Mouse (Mus musculus) liver, postnatal 0 days (tissue): ENCODE results near the gene Gm19402. TPM values are rescaled to one million over a fixed set of nuclear protein-coding genes. Genes with fewer than 3 reads are reported as not detected.

Experiments used
- ATAC-seq: fragments of 200-750 bp; cut with Nextera tagmentation; 2 replicates; pipeline ENCODE4 v1.8.0; 2017; ENCODE audit warnings: mild to moderate bottlenecking, moderate library complexity
- DNase-seq: peaks from one replicate; pipeline ENCODE4 v3.0.0-alpha.2; 2016
- H3K27ac ChIP-seq: fragments of 300-500 bp; sonication (generic); 2 replicates; pipeline ENCODE4 v1.5.1; 2014; ENCODE audit warnings: antibody characterized with exemption, moderate library complexity, mild to moderate bottlenecking, low read depth
- H3K27me3 ChIP-seq: fragments of 300-500 bp; sonication (generic); 2 replicates; pipeline ENCODE4 v1.6.1; 2014; ENCODE audit warnings: low read length, control low read depth, mixed read lengths; ENCODE audit not compliant: insufficient read depth
- H3K36me3 ChIP-seq: fragments of 300-500 bp; sonication (generic); replicated peaks from 2 replicates; pipeline ENCODE4 v1.6.1; 2014; ENCODE audit warnings: mild to moderate bottlenecking, control low read depth, low read length, moderate library complexity, mixed read lengths; ENCODE audit not compliant: insufficient read depth
- H3K4me1 ChIP-seq: fragments of 300-500 bp; sonication (generic); 2 replicates; pipeline ENCODE4 v1.6.1; 2014; ENCODE audit warnings: antibody characterized with exemption, mild to moderate bottlenecking, control low read depth; ENCODE audit not compliant: insufficient read depth
- H3K4me2 ChIP-seq: fragments of 300-500 bp; sonication (generic); 2 replicates; pipeline ENCODE4 v1.6.1; 2014; ENCODE audit warnings: low read depth, mild to moderate bottlenecking, low read length, moderate library complexity, mixed read lengths
- H3K4me3 ChIP-seq: fragments of 300-500 bp; sonication (generic); 2 replicates; pipeline ENCODE4 v1.5.1; 2014; ENCODE audit warnings: low read depth, low read length
- H3K9ac ChIP-seq: fragments of 300-500 bp; sonication (generic); replicated peaks from 2 replicates; pipeline ENCODE4 v1.6.1; 2014; ENCODE audit warnings: mild to moderate bottlenecking, moderate library complexity
- H3K9me3 ChIP-seq: fragments of 300-500 bp; sonication (generic); 2 replicates; pipeline ENCODE4 v1.6.1; 2016; ENCODE audit warnings: mild to moderate bottlenecking, control low read depth, low read length, mixed read lengths
- CTCF ChIP-seq: sonication (generic); IDR thresholded peaks from 2 replicates; pipeline ENCODE4 v1.5.1; 2016; ENCODE audit warnings: antibody characterized with exemption, low read depth
- EP300 ChIP-seq: IDR thresholded peaks from 2 replicates; pipeline ENCODE4 v1.6.1; 2016; ENCODE audit warnings: antibody characterized with exemption, low read depth, mild to moderate bottlenecking
- WGBS: fragments of 180-500 bp; shearing (Covaris S2); extraction: QIAGEN DNeasy Blood & Tissue Kit; methylation state at CpG from one replicate; pipeline ENCODE4 v1.1.7; 2014; ENCODE audit not compliant: insufficient replicate concordance; 5-methylcytosine and 5-hydroxymethylcytosine counted together
- polyA plus RNA-seq: library from polyadenylated mRNA; unstranded; fragments of >200 nt; fragmentation: Nextera tagmentation; extraction: Ambion mirVana; gene quantifications from 2 replicates; pipeline ENCODE4 v1.2.1, GENCODE M21; 2015

Gene Gm19402
- polyA plus RNA-seq, 1 experiment from 2014 or later: not detected

DNA sequence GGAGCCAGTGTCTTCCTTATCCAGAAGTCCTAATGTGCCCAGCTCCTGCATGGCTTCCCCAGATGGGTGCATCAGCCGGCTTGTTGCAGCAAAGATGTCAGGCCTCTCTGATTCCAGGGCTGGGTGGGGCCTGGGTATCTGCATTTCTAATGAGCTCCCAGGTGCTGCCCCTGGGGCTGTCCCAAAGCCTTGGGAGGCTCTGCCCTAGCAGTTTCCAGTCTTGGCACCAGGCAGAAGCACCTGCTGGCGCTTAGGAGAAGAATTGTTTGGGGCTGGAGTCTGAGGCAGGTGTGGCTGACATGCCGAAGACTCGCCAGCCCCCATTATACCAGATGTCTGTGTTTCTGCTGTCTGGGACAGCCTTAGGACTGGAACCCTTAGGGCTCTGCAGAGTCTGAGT lies 19.8 kb downstream of the Gm19402 start:
- no peak overlapping the region for H3K4me2 ChIP-seq
- no peak overlapping the region for H3K27ac ChIP-seq
- no peak for TF ChIP-seq CTCF
- TF ChIP-seq EP300: no peak
- ATAC-seq (no peak), DNase-seq (no peak)
- H3K4me3 ChIP-seq: no peak overlapping the region
- no peak overlapping the region for H3K9ac ChIP-seq
- WGBS: 83% methylated on average over 4 of the region's 4 CpGs
- no peaks in the 10 kb centered on the region for H3K4me1 ChIP-seq
- H3K27me3 ChIP-seq: no peaks in the 10 kb centered on the region
- no peaks in the 10 kb centered on the region for H3K36me3 ChIP-seq
- H3K9me3 ChIP-seq: no peaks in the 10 kb centered on the region

DNA sequence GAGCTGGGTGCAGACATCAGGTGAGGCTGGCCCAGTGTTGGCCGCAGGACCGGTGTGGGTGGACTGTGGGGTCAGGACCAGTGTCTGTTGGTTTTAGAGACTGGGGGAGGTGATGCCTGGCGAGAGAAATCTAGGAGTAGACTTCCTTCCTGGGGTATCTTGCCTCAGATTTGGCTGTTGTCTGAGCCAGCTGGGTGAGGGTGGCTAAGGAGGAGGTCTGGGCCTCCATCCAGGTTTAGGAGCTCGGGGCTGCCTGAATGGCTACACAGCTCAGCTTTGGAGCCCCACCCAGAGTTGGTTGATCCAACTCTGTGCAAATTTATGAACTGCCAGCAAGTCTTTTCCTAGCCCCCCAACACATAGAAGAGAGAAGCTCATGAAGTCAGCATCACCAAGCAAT lies 23.2 kb downstream of the Gm19402 start:
- TF ChIP-seq CTCF: no peak
- TF ChIP-seq EP300: no peak
- H3K27me3 ChIP-seq: no peaks in the 10 kb centered on the region
- no peak overlapping the region for H3K4me2 ChIP-seq
- H3K4me1 ChIP-seq: no peaks in the 10 kb centered on the region
- no peak overlapping the region for H3K9ac ChIP-seq
- ATAC-seq: no peak
- DNase-seq: no peak
- H3K4me3 ChIP-seq: no peak overlapping the region
- WGBS: 62% methylated on average over 4 of the region's 4 CpGs
- no peaks in the 10 kb centered on the region for H3K9me3 ChIP-seq
- no peaks in the 10 kb centered on the region for H3K36me3 ChIP-seq
- H3K27ac ChIP-seq: no peak overlapping the region

DNA sequence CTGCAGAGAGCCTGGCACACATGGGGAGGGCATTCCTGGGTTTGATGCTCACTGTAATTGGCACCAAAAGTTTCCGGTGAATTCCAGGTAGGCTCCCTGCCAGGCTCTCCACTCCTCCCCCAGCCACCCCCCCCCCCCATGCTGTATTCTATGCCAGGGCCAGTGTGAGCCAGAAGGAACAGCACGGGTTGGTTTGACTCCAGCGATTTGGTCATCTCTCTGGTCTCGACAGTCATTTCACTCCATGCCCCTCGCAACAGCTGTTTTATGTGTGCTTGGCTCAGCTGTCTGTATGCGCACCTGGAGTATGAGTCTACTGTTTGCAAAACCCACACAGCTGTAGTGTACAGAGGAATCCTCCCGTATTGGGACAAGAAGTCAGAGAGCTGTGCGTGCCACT lies 24.2 kb downstream of the Gm19402 start:
- Histone ChIP-seq H3K36me3 (no peaks in the 10 kb centered on the region), H3K27me3 (no peaks in the 10 kb centered on the region), H3K9ac (no peak overlapping the region), H3K27ac (no peak overlapping the region), H3K4me1 (no peaks in the 10 kb centered on the region), H3K9me3 (no peaks in the 10 kb centered on the region), H3K4me3 (no peak overlapping the region), H3K4me2 (no peak overlapping the region)
- ATAC-seq (no peak), DNase-seq (no peak)
- no peak for TF ChIP-seq EP300
- TF ChIP-seq CTCF: no peak
- 72% methylated on average over 8 of the region's 8 CpGs for WGBS

DNA sequence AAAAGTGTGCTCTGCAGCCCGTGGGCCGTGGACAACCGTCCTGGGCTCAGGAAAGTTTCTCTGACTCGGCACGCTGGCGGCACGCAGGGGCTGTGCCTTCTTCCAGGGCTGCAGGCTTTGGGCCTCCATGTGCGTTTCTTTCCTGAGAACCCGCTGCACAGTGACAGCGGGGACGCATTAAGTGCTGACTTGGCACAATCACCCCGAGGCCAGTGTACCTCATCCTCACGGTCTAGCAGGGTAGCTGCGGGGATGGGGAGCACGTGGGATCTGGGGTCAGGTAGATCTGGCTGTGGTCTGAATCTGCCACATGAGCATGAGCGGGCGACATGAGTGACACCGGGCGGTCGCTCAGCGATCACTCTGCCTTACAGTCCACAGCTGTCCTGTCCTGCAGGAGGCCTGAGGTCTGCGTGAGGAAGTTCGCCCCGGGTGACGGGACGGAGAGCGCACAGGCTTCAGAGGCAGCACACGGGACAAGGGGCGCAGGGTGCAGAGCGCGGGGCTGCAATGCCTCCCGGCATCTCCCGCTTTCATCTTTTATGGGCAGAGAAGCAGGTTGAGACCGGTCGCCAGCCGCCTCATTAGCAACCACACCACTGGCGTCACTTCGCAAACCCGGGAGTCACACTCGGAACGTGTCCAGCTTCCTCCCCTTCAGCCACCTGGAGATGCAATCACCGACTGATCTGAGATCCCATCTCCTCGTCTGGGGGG lies 26.4 kb downstream of the Gm19402 start:
- TF ChIP-seq EP300 (no peak), CTCF (no peak)
- no peaks in the 10 kb centered on the region for H3K36me3 ChIP-seq
- no peak for ATAC-seq
- no peak overlapping the region for H3K4me3 ChIP-seq
- no peak overlapping the region for H3K4me2 ChIP-seq
- H3K9me3 ChIP-seq: no peaks in the 10 kb centered on the region
- H3K27ac ChIP-seq: no peak overlapping the region
- no peaks in the 10 kb centered on the region for H3K4me1 ChIP-seq
- DNase-seq: no peak
- H3K27me3 ChIP-seq: no peaks in the 10 kb centered on the region
- WGBS: 41% methylated on average over 43 of the region's 43 CpGs
- no peak overlapping the region for H3K9ac ChIP-seq

DNA sequence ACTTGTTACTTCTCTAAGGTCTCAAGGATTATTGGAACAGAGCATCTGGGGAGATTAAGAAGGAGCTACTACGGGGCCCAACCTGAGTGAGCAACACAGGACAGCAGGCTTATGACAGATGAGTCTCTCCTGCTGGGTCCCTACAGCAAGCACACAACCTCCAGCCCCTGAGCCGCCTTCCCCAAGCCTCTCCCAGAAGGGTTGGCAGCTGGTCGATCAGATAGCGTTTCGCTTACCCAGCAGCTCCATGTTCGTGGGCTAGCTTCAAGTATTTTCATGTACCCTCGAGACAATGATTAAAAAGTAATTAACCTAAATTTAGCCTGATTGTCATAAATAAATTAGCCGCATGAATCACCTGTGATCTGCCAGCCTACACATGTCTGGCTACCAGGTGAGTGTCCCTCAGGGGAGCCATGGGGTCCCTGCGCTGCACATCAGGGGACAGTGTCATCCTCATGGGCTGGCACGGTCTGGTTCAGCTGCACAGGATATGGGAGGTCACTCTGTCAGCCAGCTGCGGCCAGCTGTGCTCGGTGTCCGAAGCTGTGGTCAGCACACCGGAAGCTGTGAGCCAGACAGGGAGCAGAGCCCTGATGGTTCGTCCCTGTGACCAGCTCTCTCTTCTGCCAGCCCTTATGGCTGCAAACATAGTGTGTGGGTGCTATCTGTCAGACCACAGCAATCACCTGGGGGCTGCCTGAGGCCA lies 32.1 kb downstream of the Gm19402 start:
- WGBS: 61% methylated on average over 15 of the region's 15 CpGs
- no peak for TF ChIP-seq CTCF
- no peak for TF ChIP-seq EP300
- Histone ChIP-seq H3K4me1 (no peaks in the 10 kb centered on the region), H3K4me2 (no peak overlapping the region), H3K9me3 (no peaks in the 10 kb centered on the region), H3K36me3 (no peaks in the 10 kb centered on the region), H3K27me3 (no peaks in the 10 kb centered on the region), H3K27ac (no peak overlapping the region), H3K4me3 (no peak overlapping the region), H3K9ac (no peak overlapping the region)
- DNase-seq (no peak), ATAC-seq (no peak)

DNA sequence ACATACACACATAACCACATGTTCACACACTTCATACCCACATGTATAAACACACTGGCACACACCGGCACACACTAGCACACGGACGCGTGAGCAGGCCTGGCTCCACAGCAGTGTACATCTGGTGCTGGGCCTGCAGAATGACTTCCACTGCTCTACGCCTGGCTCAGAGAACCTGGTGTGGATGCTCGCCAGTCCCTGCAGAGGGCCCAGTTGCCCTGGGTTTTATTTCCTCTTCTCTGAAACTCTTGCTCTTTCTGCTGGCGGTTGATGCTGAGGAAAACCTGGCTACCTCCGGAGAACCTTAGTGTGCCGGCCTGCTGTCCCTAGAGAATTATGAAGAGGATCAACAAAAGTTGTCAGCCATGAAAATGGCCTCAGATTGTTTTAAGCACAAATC lies 38.5 kb downstream of the Gm19402 start:
- H3K27me3 ChIP-seq: no peaks in the 10 kb centered on the region
- TF ChIP-seq EP300 (no peak), CTCF (no peak)
- no peaks in the 10 kb centered on the region for H3K4me1 ChIP-seq
- no peaks in the 10 kb centered on the region for H3K36me3 ChIP-seq
- DNase-seq: no peak
- no peak for ATAC-seq
- WGBS: 83% methylated on average over 9 of the region's 9 CpGs
- no peaks in the 10 kb centered on the region for H3K9me3 ChIP-seq
- no peak overlapping the region for H3K9ac ChIP-seq
- no peak overlapping the region for H3K4me2 ChIP-seq
- H3K4me3 ChIP-seq: no peak overlapping the region
- H3K27ac ChIP-seq: no peak overlapping the region
